Mouse (Mus musculus) liver, embryonic 14.5 days (tissue): ENCODE results near the gene Gm8369.

Source experiments
- CTCF ChIP-seq: IDR thresholded peaks from 2 replicates; pipeline ENCODE4 v1.5.1; 2016; ENCODE audit warnings: antibody characterized with exemption, low read depth, control low read depth
- EP300 ChIP-seq: IDR thresholded peaks from 2 replicates; pipeline ENCODE4 v1.6.1; 2016; ENCODE audit warnings: antibody characterized with exemption, low read depth

GRCm38 (mm10) chr19:11496361-11496760 lies 10.6 kb downstream of the Gm8369 start:
- TF ChIP-seq CTCF (no peak), EP300 (no peak)
